Mouse (Mus musculus) erythroblast, embryonic 14.5 days (primary cell): Measurements from ENCODE around the gene Fyb. TPM values are rescaled to one million over a fixed set of nuclear protein-coding genes. Genes with fewer than 3 reads are reported as not detected.

Experiments
- H3K27me3 ChIP-seq: 2 replicates; pipeline ENCODE4 v1.6.1; 2012; ENCODE audit warnings: inconsistent platforms; ENCODE audit not compliant: control insufficient read depth
- H3K36me3 ChIP-seq: 2 replicates; pipeline ENCODE4 v1.6.1; 2012; ENCODE audit warnings: mild to moderate bottlenecking, inconsistent platforms; ENCODE audit not compliant: control insufficient read depth
- H3K4me1 ChIP-seq: 2 replicates; pipeline ENCODE4 v1.6.1; 2012; ENCODE audit warnings: inconsistent platforms; ENCODE audit not compliant: control insufficient read depth
- H3K4me3 ChIP-seq: replicated peaks from 2 replicates; pipeline ENCODE3; 2012; ENCODE audit warnings: moderate library complexity, mild to moderate bottlenecking, inconsistent platforms
- H3K9me3 ChIP-seq: 2 replicates; pipeline ENCODE4 v1.6.1; 2012; ENCODE audit warnings: low read length, inconsistent platforms, mixed read lengths; ENCODE audit not compliant: control insufficient read depth
- GATA1 ChIP-seq: IDR thresholded peaks from 2 replicates; pipeline ENCODE4 v1.6.1; 2012; ENCODE audit warnings: low read length, inconsistent platforms, mixed read lengths
- TAL1 ChIP-seq: IDR thresholded peaks from 3 replicates; pipeline ENCODE4 v1.6.1; 2012; ENCODE audit warnings: low read length, inconsistent platforms, mixed read lengths
- polyA plus RNA-seq: library from polyadenylated mRNA; stranded (reverse); fragments of >175 nt; gene quantifications from 2 replicates; pipeline ENCODE4 v1.2.3, GENCODE M21; 2012

Gene Fyb
- polyA plus RNA-seq, 1 experiment: 39.5 TPM

GRCm38 (mm10) chr15:6587526-6587925, 64.9 kb downstream of the Fyb start:
- Histone ChIP-seq H3K4me1 (peaks cover 14% of the 10 kb centered on the region), H3K36me3 (no peaks in the 10 kb centered on the region), H3K9me3 (no peaks in the 10 kb centered on the region), H3K27me3 (no peaks in the 10 kb centered on the region), H3K4me3 (no peak overlapping the region)
- TF ChIP-seq TAL1 (no peak), GATA1 (no peak)

GRCm38 (mm10) chr15:6588192-6588591, 65.5 kb downstream of the Fyb start:
- Histone ChIP-seq H3K9me3 (no peaks in the 10 kb centered on the region), H3K4me1 (peaks cover 16% of the 10 kb centered on the region), H3K36me3 (no peaks in the 10 kb centered on the region), H3K27me3 (no peaks in the 10 kb centered on the region), H3K4me3 (no peak overlapping the region)
- TF ChIP-seq TAL1 (no peak), GATA1 (no peak)

GRCm38 (mm10) chr15:6590846-6591451, 68.3 kb downstream of the Fyb start:
- Histone ChIP-seq H3K9me3 (no peaks in the 10 kb centered on the region), H3K4me3 (no peak overlapping the region), H3K4me1 (peaks cover 13% of the 10 kb centered on the region), H3K27me3 (no peaks in the 10 kb centered on the region), H3K36me3 (no peaks in the 10 kb centered on the region)
- no peak for TF ChIP-seq TAL1

- TF ChIP-seq TAL1: no peak
- no peak for TF ChIP-seq GATA1
- Histone ChIP-seq H3K36me3 (no peaks in the 10 kb centered on the region), H3K9me3 (no peaks in the 10 kb centered on the region), H3K4me3 (no peak overlapping the region), H3K4me1 (peaks cover 13% of the 10 kb centered on the region), H3K27me3 (no peaks in the 10 kb centered on the region)
Measured at GRCm38 (mm10) chr15:6591527-6591926, 68.9 kb downstream of the Fyb start.

- Histone ChIP-seq H3K9me3 (no peaks in the 10 kb centered on the region), H3K36me3 (no peaks in the 10 kb centered on the region)
Measured at GRCm38 (mm10) chr15:6592561-6593253, 70.1 kb downstream of the Fyb start.

GRCm38 (mm10) chr15:6593254-6593623, 70.6 kb downstream of the Fyb start:
- TF ChIP-seq GATA1: no peak
- no peak for TF ChIP-seq TAL1
- no peaks in the 10 kb centered on the region for H3K36me3 ChIP-seq
- H3K4me1 ChIP-seq: peaks cover 13% of the 10 kb centered on the region
- no peaks in the 10 kb centered on the region for H3K9me3 ChIP-seq
- H3K27me3 ChIP-seq: no peaks in the 10 kb centered on the region
- H3K4me3 ChIP-seq: no peak overlapping the region

More at GRCm38 (mm10) chr15:6592561-6593253, 70.1 kb downstream of the Fyb start:
- TF ChIP-seq GATA1: no peak
- TF ChIP-seq TAL1: no peak
- H3K4me3 ChIP-seq: no peak overlapping the region
- peaks cover 13% of the 10 kb centered on the region for H3K4me1 ChIP-seq
- H3K27me3 ChIP-seq: no peaks in the 10 kb centered on the region

- Histone ChIP-seq H3K36me3 (no peaks in the 10 kb centered on the region), H3K4me3 (no peak overlapping the region), H3K4me1 (no peaks in the 10 kb centered on the region), H3K27me3 (no peaks in the 10 kb centered on the region), H3K9me3 (no peaks in the 10 kb centered on the region)
- no peak for TF ChIP-seq GATA1
- no peak for TF ChIP-seq TAL1
Measured at GRCm38 (mm10) chr15:6598626-6599025, 76.0 kb downstream of the Fyb start.

GRCm38 (mm10) chr15:6600314-6600713, 77.7 kb downstream of the Fyb start:
- Histone ChIP-seq H3K27me3 (no peaks in the 10 kb centered on the region), H3K9me3 (no peaks in the 10 kb centered on the region), H3K4me3 (no peak overlapping the region), H3K4me1 (no peaks in the 10 kb centered on the region), H3K36me3 (no peaks in the 10 kb centered on the region)
- TF ChIP-seq TAL1 (no peak), GATA1 (no peak)

- H3K27me3 ChIP-seq: no peaks in the 10 kb centered on the region
- H3K4me3 ChIP-seq: no peak overlapping the region
- no peaks in the 10 kb centered on the region for H3K4me1 ChIP-seq
- TF ChIP-seq GATA1: no peak
- no peak for TF ChIP-seq TAL1
- H3K9me3 ChIP-seq: no peaks in the 10 kb centered on the region
- no peaks in the 10 kb centered on the region for H3K36me3 ChIP-seq
Measured at GRCm38 (mm10) chr15:6601330-6601729, 78.7 kb downstream of the Fyb start.
